Mouse (Mus musculus) skeletal muscle tissue, postnatal 0 days (tissue): ENCODE results near the gene Olfr980. TPM values are rescaled to one million over a fixed set of nuclear protein-coding genes. Genes with fewer than 3 reads are reported as not detected.

Experiments used
- polyA plus RNA-seq: library from polyadenylated mRNA; unstranded; fragments of >200 nt; fragmentation: Nextera tagmentation; extraction: Ambion mirVana; gene quantifications from 2 replicates; pipeline ENCODE4 v1.2.1, GENCODE M21; 2015

Olfr980 gene
- not detected in 2 replicates for polyA plus RNA-seq

GRCm38 (mm10) chr9:40009482-40009881 lies at the start of gene Olfr980:
Gene Olfr980, minus strand, starts transcription at chr9:40009582.

GRCm38 (mm10) chr9:40021164-40021563 lies 11.8 kb upstream of the Olfr980 start, which contains the start of gene Olfr981:
Gene Olfr981, plus strand, starts transcription at chr9:40021464.

GRCm38 (mm10) chr9:40003365-40003764 lies 6.0 kb downstream of the Olfr980 start, which contains the start of gene Olfr979:
Gene Olfr979, minus strand, starts transcription at chr9:40003465.

GRCm38 (mm10) chr9:39991813-39992212 lies 17.6 kb downstream of the Olfr980 start, which contains the start of gene Olfr978:
Gene Olfr978, plus strand, starts transcription at chr9:39992113.

GRCm38 (mm10) chr9:39961033-39961432 lies 48.3 kb downstream of the Olfr980 start, which contains the start of gene Olfr976:
Gene Olfr976, minus strand, starts transcription at chr9:39961133.

Other genes with a start within 250 kb of the Olfr980 start
- not detected in 2 replicates for gene Olfr968, start 226.3 kb downstream of the Olfr980 start, polyA plus RNA-seq
- gene Olfr969, start 218.6 kb downstream of the Olfr980 start, polyA plus RNA-seq: not detected in 2 replicates
- gene Olfr970, start 200.7 kb downstream of the Olfr980 start, polyA plus RNA-seq: not detected in 2 replicates
- not detected in 2 replicates for gene Olfr971, start 172.7 kb downstream of the Olfr980 start, polyA plus RNA-seq
- gene Olfr972, start 143.2 kb downstream of the Olfr980 start, polyA plus RNA-seq: not detected in 2 replicates
- not detected in 2 replicates for gene Olfr229, start 102.2 kb downstream of the Olfr980 start, polyA plus RNA-seq
- not detected in 2 replicates for gene Olfr974, start 72.1 kb downstream of the Olfr980 start, polyA plus RNA-seq
- not detected in 2 replicates for gene Olfr975, start 57.5 kb downstream of the Olfr980 start, polyA plus RNA-seq
- gene Olfr976, start 48.4 kb downstream of the Olfr980 start, polyA plus RNA-seq: not detected in 2 replicates
- gene Olfr978, start 17.5 kb downstream of the Olfr980 start, polyA plus RNA-seq: not detected in 2 replicates
- gene Olfr979, start 6.1 kb downstream of the Olfr980 start, polyA plus RNA-seq: not detected in 2 replicates
- not detected in 2 replicates for gene Olfr981, start 11.9 kb upstream of the Olfr980 start, polyA plus RNA-seq
- gene Olfr982, start 64.2 kb upstream of the Olfr980 start, polyA plus RNA-seq: not detected in 2 replicates
- gene Olfr983, start 84.0 kb upstream of the Olfr980 start, polyA plus RNA-seq: not detected in 2 replicates
- not detected in 2 replicates for gene Olfr984, start 104.6 kb upstream of the Olfr980 start, polyA plus RNA-seq
- 0.12 TPM in 1 of 2 replicates, not detected in the other for gene Olfr985, start 120.6 kb upstream of the Olfr980 start, polyA plus RNA-seq
- not detected in 2 replicates for gene Tmem225, start 138.5 kb upstream of the Olfr980 start, polyA plus RNA-seq
- gene Olfr986, start 171.3 kb upstream of the Olfr980 start, polyA plus RNA-seq: not detected in 2 replicates
- 2.8 and 3.5 TPM in 2 replicates for gene Zfp202, start 182.7 kb upstream of the Olfr980 start, polyA plus RNA-seq